Mouse (Mus musculus): ENCODE measurements at regions not wholly inside any gene's neighbourhood (a gene's known extent, or its start where the extent isn't known, plus 50 kb on each side); places are given as distances from the start of the nearest gene placed in this dataset.
"Not testable (repeated sequence)": the region's sequence is repeated elsewhere in the genome, so short reads cannot be mapped to it uniquely, and the experiment has no call there.

- DNase-seq = peak; percentile 36 to 57
Observed at GRCm38 (mm10) chr10:26139100-26140093, 60.5 kb upstream of the Tmem200a start.

GRCm38 (mm10) chr10:26152586-26152985 lies 73.7 kb upstream of the Tmem200a start:
- intact Hi-C loops (cut with DNase I) = no loop called here
- DNase-seq = peak in 1 of 2 experiments; percentile 3

More at GRCm38 (mm10) chr10:26139100-26140093, 60.5 kb upstream of the Tmem200a start:
- intact Hi-C loops (cut with DNase I) = loop anchor here (5.0 kb wide), 1 partner anchor 877 kb away; no protein-coding TSS in a partner anchor

- intact Hi-C loops (cut with DNase I) = no loop called here
- DNase-seq = no peak
Observed at GRCm38 (mm10) chr10:26158786-26159185, 70.7 kb upstream of the Samd3 start.

- DNase-seq; intact Hi-C loops (cut with DNase I): not testable (repeated sequence)
Observed at GRCm38 (mm10) chr10:26161139-26161538, 68.4 kb upstream of the Samd3 start.

DNA sequence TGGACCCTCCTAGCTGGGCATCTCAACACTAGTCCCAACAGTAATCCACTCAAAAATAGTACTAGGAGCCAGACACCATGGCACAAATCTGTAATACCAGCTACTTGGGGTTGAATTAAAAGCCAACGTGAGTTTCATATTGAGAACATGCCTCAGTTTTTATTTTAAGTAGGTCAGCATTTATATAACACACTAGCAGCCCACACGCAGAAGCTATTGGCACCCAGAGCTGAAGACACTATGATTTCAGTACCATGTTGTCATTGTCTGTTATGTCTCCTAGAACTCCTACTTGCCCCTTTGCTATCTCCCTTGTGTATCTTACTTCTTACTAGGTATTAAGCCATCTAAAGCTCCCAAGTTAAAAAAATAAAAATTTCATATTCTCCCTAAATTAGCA lies 65.0 kb upstream of the Samd3 start:
- intact Hi-C loops (cut with DNase I) = no loop called here
- DNase-seq = no peak

DNA sequence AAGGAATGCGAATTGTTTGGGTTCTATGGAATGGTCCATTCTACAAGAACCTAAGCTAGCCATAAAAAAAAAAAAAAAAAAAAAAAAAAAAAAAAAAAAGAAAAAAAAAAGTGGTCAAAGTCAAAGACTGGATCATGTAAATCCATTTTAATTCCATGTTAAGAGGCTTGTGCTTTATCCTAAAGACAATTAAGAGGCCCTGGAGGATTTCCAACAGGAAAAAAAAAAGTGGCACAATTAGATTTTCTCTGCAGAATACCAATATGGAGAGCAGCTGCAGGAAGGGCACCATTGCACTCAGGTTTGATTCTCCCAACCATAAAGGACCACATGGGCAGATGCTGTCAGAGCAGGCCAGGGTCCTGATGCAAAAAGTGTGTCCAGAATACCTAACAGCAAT lies 51.9 kb upstream of the Samd3 start:
- DNase-seq = no peak
- intact Hi-C loops (cut with DNase I) = no loop called here

DNA sequence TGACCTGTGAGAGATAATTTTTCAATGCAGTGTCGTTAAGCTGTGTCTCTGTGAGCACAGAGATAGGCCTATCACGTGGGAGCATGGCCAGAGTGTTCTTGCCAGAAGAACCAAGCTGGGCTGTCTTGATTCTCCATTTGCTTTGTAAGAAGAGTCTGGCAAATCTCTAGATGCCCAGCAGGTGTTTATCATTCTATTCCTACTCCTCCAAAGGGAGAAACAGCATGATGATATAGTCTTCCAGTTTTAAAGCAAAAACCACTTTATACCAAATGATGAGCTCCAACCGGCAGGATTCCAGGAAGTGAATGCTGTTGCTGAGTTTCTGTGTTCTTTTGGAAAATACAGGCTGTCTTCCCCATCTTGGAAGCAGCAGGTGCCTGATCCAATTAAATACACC lies 51.2 kb upstream of the Samd3 start:
- no peak for DNase-seq
- intact Hi-C loops (cut with DNase I) = no loop called here
